Mouse (Mus musculus) limb, embryonic 11.5 days (tissue): Measurements from ENCODE around the gene Wnt5b. TPM values are rescaled to one million over a fixed set of nuclear protein-coding genes. Genes with fewer than 3 reads are reported as not detected.
A peak's percentile ranks its signal among the peaks of the same experiment; 100 is the strongest.

Source experiments
- ATAC-seq: fragments of 200-750 bp; cut with Nextera tagmentation; 2 replicates; pipeline ENCODE4 v1.8.0; 2017; ENCODE audit warnings: low read depth; ENCODE audit not compliant: insufficient number of reproducible peaks, low FRiP score, low TSS enrichment
- DNase-seq: peaks from one replicate; pipeline ENCODE4 v3.0.0-alpha.2; 2015; ENCODE audit warnings: low spot score
- H3K27ac ChIP-seq: fragments of 300-500 bp; sonication (generic); replicated peaks from 2 replicates; pipeline ENCODE4 v1.5.1; 2014; ENCODE audit warnings: low read depth, mild to moderate bottlenecking, low read length
- H3K27me3 ChIP-seq: fragments of 300-500 bp; sonication (generic); 2 replicates; pipeline ENCODE4 v1.6.1; 2014; ENCODE audit warnings: mild to moderate bottlenecking, low read length, mixed read lengths; ENCODE audit not compliant: control insufficient read depth, insufficient read depth
- H3K36me3 ChIP-seq: fragments of 300-500 bp; sonication (generic); 2 replicates; pipeline ENCODE4 v1.6.1; 2014; ENCODE audit warnings: mild to moderate bottlenecking, low read length, moderate library complexity, mixed read lengths; ENCODE audit not compliant: control insufficient read depth, insufficient read depth
- H3K4me1 ChIP-seq: fragments of 300-500 bp; sonication (generic); 2 replicates; pipeline ENCODE4 v1.6.1; 2014; ENCODE audit warnings: low read length, mixed read lengths; ENCODE audit not compliant: control insufficient read depth, insufficient read depth
- H3K4me2 ChIP-seq: fragments of 300-500 bp; sonication (generic); 2 replicates; pipeline ENCODE4 v1.6.1; 2014; ENCODE audit warnings: low read depth, mild to moderate bottlenecking, moderate library complexity; ENCODE audit not compliant: severe bottlenecking
- H3K4me3 ChIP-seq: fragments of 300-500 bp; sonication (generic); 2 replicates; pipeline ENCODE4 v1.5.1; 2014; ENCODE audit warnings: low read depth, low read length
- H3K9ac ChIP-seq: fragments of 300-500 bp; sonication (generic); 2 replicates; pipeline ENCODE4 v1.6.1; 2014; ENCODE audit warnings: mild to moderate bottlenecking, low read length
- H3K9me3 ChIP-seq: fragments of 300-500 bp; sonication (generic); 2 replicates; pipeline ENCODE4 v1.6.1; 2016; ENCODE audit warnings: low read length; ENCODE audit not compliant: control insufficient read depth
- WGBS: fragments of 180-500 bp; shearing (Covaris S2); extraction: QIAGEN DNeasy Blood & Tissue Kit; methylation state at CpG from one replicate; pipeline ENCODE4 v1.1.7; 2014; 5-methylcytosine and 5-hydroxymethylcytosine counted together
- polyA plus RNA-seq: library from polyadenylated mRNA; unstranded; fragments of >200 nt; fragmentation: Nextera tagmentation; extraction: Ambion mirVana; gene quantifications from 2 replicates; pipeline ENCODE4 v1.2.1, GENCODE M21; 2014

Gene Wnt5b
- polyA plus RNA-seq, 1 experiment from 2014 or later = 17.1 TPM

DNA sequence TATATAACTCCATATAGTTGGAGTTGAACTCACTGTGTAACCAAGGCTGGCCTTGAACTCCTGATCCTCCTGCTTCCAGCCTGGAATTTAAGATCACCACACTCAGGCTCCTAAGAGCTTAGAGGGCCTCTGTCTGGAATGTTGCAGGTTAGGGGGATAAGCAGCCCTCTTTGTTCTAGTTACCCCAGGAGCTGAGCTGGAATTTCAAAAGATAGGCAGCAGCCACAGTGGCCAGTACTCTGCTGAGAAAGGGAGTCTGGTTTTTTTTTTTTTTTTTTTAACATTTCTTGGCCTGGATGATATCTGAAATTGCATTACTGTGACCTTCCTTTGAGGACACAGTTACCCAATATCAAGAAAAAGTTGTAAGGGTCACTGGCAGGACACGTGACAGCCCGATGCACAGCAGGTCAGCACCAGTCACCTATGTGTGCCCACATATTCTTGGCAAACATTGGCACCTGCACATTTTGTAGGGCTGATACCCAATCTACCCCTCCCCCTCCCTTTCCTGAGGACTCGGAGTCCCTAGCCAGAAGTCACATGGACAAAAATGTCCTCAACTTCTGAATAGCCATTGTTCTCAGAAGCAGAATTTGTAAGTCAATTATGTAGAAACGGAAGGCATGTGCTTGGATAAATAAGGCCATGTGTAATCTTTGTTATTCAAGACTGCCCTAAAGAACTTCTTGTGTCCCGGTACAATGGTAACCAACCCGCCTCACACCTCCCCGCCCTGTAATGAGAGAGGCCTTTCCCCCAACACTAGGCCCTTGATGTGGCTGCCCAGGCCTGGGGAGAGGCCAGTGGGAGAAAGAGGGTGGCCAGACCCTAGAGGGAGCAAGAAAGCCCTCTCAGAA lies 125.5 kb downstream of the Wnt5b start:
- Histone ChIP-seq H3K9ac (no peak overlapping the region), H3K4me2 (no peak overlapping the region), H3K27me3 (no peaks in the 10 kb centered on the region), H3K36me3 (no peaks in the 10 kb centered on the region), H3K4me1 (no peaks in the 10 kb centered on the region), H3K4me3 (no peak overlapping the region), H3K9me3 (no peaks in the 10 kb centered on the region), H3K27ac (no peak overlapping the region)
- 58% methylated on average over 7 of the region's 7 CpGs for WGBS
- ATAC-seq (no peak), DNase-seq (no peak)

- H3K9me3 ChIP-seq = no peaks in the 10 kb centered on the region
- H3K4me1 ChIP-seq = no peaks in the 10 kb centered on the region
- ATAC-seq (no peak), DNase-seq (no peak)
- H3K36me3 ChIP-seq = no peaks in the 10 kb centered on the region
- no peak overlapping the region for H3K4me2 ChIP-seq
- H3K9ac ChIP-seq = no peak overlapping the region
- H3K27me3 ChIP-seq = no peaks in the 10 kb centered on the region
- WGBS = 70% methylated on average over 7 of the region's 7 CpGs
- H3K4me3 ChIP-seq = no peak overlapping the region
- H3K27ac ChIP-seq = no peak overlapping the region
Measured at GRCm38 (mm10) chr6:119417821-119418220, 126.3 kb downstream of the Wnt5b start.

DNA sequence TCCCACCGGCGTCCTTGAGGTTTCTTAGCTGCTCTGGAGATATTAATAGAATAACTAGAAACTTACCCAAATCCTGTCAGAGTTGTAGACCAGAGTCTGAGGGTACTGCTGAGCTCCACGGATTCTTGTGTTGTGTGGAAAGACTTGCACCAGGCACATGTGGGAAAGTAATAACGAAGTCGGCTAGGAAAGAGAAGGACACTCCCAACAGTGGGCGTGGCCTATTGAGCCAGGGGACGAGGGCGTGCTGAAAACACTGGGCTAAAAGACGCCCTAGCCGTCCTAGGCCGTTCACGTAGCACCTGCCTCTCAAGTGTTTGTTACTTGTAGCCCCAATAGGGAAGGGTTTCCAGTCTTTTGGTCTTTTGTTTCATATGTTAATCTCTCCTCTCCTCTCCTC lies 126.8 kb downstream of the Wnt5b start, which contains the start of gene Adipor2:
Gene Adipor2, minus strand, starts transcription at position 351 of the 400 bp plus-strand sequence.
- H3K9me3 ChIP-seq = no peaks in the 10 kb centered on the region
- no peak within 1 kb of the TSS for H3K27ac ChIP-seq
- DNase-seq = peak; percentile 79
- H3K4me2 ChIP-seq = peak within 1 kb of the TSS; percentile 30
- H3K9ac ChIP-seq = no peak within 1 kb of the TSS
- no peaks in the 10 kb centered on the region for H3K27me3 ChIP-seq
- no peaks in the 10 kb centered on the region for H3K4me1 ChIP-seq
- WGBS = 4% methylated on average over 12 of the region's 12 CpGs
- H3K4me3 ChIP-seq = no peak within 1 kb of the TSS
- H3K36me3 ChIP-seq = no peaks in the 10 kb centered on the region
- peak; percentile 80 for ATAC-seq

DNA sequence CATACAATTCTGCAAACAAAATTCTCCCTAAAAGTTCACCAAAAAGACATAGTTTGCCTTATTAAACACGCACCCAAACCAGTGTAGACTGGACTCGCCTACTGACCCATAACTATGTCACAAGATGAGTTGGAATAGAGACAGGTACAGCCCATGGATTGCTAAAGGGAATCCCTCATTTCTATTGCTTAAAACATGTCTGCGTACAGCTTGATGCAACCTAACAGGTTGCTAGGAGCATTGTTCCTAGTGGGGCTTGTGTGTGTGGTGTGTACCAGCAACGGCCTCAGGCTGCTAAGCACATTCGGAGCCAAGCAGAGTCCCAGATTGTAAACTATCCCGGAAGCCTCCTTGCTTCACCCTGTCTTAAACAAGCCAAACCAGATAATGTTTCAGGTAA lies 127.5 kb downstream of the Wnt5b start:
- H3K4me3 ChIP-seq = no peak overlapping the region
- H3K4me2 ChIP-seq = no peak overlapping the region
- ATAC-seq = no peak

GRCm38 (mm10) chr6:119414262-119415043 lies 129.7 kb downstream of the Wnt5b start:
- H3K36me3 ChIP-seq = no peaks in the 10 kb centered on the region
- H3K4me2 ChIP-seq = no peak overlapping the region
- H3K4me1 ChIP-seq = no peaks in the 10 kb centered on the region
- WGBS = 85% methylated on average over 15 of the region's 15 CpGs
- no peak overlapping the region for H3K27ac ChIP-seq
- H3K27me3 ChIP-seq = no peaks in the 10 kb centered on the region
- no peak for DNase-seq
- ATAC-seq = no peak
- H3K9me3 ChIP-seq = no peaks in the 10 kb centered on the region
- no peak overlapping the region for H3K4me3 ChIP-seq
- H3K9ac ChIP-seq = no peak overlapping the region

More for the DNA sequence above, 127.5 kb downstream of the Wnt5b start:
- DNase-seq = no peak
- Histone ChIP-seq H3K9me3 (no peaks in the 10 kb centered on the region), H3K36me3 (no peaks in the 10 kb centered on the region), H3K9ac (no peak overlapping the region), H3K27ac (no peak overlapping the region), H3K4me1 (no peaks in the 10 kb centered on the region), H3K27me3 (no peaks in the 10 kb centered on the region)
- 76% methylated on average over 6 of the region's 6 CpGs for WGBS

- no peak for ATAC-seq
Measured at GRCm38 (mm10) chr6:119412588-119412987, 131.6 kb downstream of the Wnt5b start.

GRCm38 (mm10) chr6:119411511-119411910 lies 132.6 kb downstream of the Wnt5b start:
- no peak for DNase-seq
- WGBS = 80% methylated on average over 3 of the region's 3 CpGs
- H3K9ac ChIP-seq = no peak overlapping the region

More at GRCm38 (mm10) chr6:119412588-119412987, 131.6 kb downstream of the Wnt5b start:
- Histone ChIP-seq H3K36me3 (no peaks in the 10 kb centered on the region), H3K4me3 (no peak overlapping the region), H3K4me2 (no peak overlapping the region), H3K27ac (no peak overlapping the region), H3K9me3 (no peaks in the 10 kb centered on the region), H3K9ac (no peak overlapping the region), H3K27me3 (no peaks in the 10 kb centered on the region), H3K4me1 (no peaks in the 10 kb centered on the region)
- no peak for DNase-seq
- 83% methylated on average over 4 of the region's 4 CpGs for WGBS

DNA sequence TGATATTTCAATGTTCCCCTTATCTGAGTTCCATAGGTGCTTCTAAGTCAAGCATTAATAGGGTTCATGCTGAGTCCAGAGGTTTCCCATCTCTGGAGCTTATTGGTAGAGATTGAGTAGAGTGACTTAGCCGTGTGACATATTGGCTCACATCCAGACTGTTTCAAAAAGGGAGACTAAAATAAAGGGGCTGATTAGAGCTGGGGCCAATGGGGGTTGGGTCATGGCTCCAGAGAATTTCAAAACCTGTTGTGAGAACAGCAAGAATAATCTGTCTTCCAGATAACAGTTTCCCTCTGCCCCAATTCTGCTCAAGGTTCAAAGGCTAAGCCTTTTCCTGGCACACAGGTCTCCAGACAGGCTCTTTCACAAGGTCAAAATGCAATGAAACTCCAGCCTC lies 134.4 kb downstream of the Wnt5b start:
- H3K9me3 ChIP-seq = no peaks in the 10 kb centered on the region
- H3K9ac ChIP-seq = no peak overlapping the region
- H3K4me3 ChIP-seq = no peak overlapping the region
- no peaks in the 10 kb centered on the region for H3K36me3 ChIP-seq
- H3K27ac ChIP-seq = no peak overlapping the region
- no peaks in the 10 kb centered on the region for H3K27me3 ChIP-seq
- 84% methylated on average over 1 of the region's 1 CpGs for WGBS
- no peaks in the 10 kb centered on the region for H3K4me1 ChIP-seq
- ATAC-seq (no peak), DNase-seq (no peak)
- no peak overlapping the region for H3K4me2 ChIP-seq

More at GRCm38 (mm10) chr6:119411511-119411910, 132.6 kb downstream of the Wnt5b start:
- H3K4me1 ChIP-seq = no peaks in the 10 kb centered on the region
- no peaks in the 10 kb centered on the region for H3K27me3 ChIP-seq
- ATAC-seq = no peak
- H3K9me3 ChIP-seq = no peaks in the 10 kb centered on the region
- no peak overlapping the region for H3K27ac ChIP-seq
- no peak overlapping the region for H3K4me3 ChIP-seq
- H3K4me2 ChIP-seq = no peak overlapping the region
- no peaks in the 10 kb centered on the region for H3K36me3 ChIP-seq
